Mouse (Mus musculus) CH12.LX (cell line): ENCODE results near the gene Rgl2. TPM values are rescaled to one million over a fixed set of nuclear protein-coding genes. Genes with fewer than 3 reads are reported as not detected.

ENCODE experiments used
- DNase-seq: peaks from one replicate; pipeline ENCODE4 v3.0.0-alpha.2; 2013; ENCODE audit errors: extremely low read depth
- H3K27ac ChIP-seq: 2 replicates; pipeline ENCODE4 v1.5.1; 2012; ENCODE audit warnings: low read depth, mild to moderate bottlenecking, control low read depth, moderate library complexity; ENCODE audit not compliant: insufficient read depth
- H3K27me3 ChIP-seq: replicated peaks from 2 replicates; pipeline ENCODE3; 2012; ENCODE audit warnings: inconsistent platforms
- H3K36me3 ChIP-seq, 2 experiments: replicated peaks in 1 of 2; 2 replicates each; pipeline versions ENCODE3 to v1.6.1; 2012; ENCODE audit warnings: inconsistent platforms in 1 of 2, low read length in 1 of 2, mild to moderate bottlenecking in 1 of 2, mixed read lengths in 1 of 2, moderate library complexity in 1 of 2; ENCODE audit not compliant: control insufficient read depth in 1 of 2, insufficient read depth in 1 of 2
- H3K4me1 ChIP-seq, 2 experiments: 2 replicates each; pipeline ENCODE4 v1.6.1; 2012; ENCODE audit warnings: inconsistent platforms in 1 of 2, moderate library complexity in 1 of 2; ENCODE audit not compliant: insufficient read depth in 2 of 2, control insufficient read depth in 1 of 2
- H3K4me2 ChIP-seq: 2 replicates; pipeline ENCODE4 v1.6.1; 2012; ENCODE audit warnings: low read depth, mild to moderate bottlenecking, control low read depth; ENCODE audit not compliant: poor library complexity, insufficient read depth, severe bottlenecking
- H3K4me3 ChIP-seq, 3 experiments: fragments of 150-350 bp in 1 of 3; sonication (generic) in 1 of 3; replicated peaks in 1 of 3; 2 replicates each; pipeline versions ENCODE3 to v1.5.1; 2011 to 2012; ENCODE audit warnings: low read depth in 2 of 3, low read length in 2 of 3, mild to moderate bottlenecking in 2 of 3, moderate library complexity in 2 of 3, control low read depth in 1 of 3, improper control_type of control experiment in 1 of 3, inconsistent platforms in 1 of 3, mixed read lengths in 1 of 3; ENCODE audit not compliant: poor library complexity in 1 of 3
- H3K79me2 ChIP-seq: replicated peaks from 2 replicates; pipeline ENCODE4 v1.6.1; 2012; ENCODE audit warnings: mild to moderate bottlenecking, moderate library complexity; ENCODE audit not compliant: control insufficient read depth, poor library complexity, insufficient read depth, severe bottlenecking; ENCODE audit errors: extremely low read depth
- H3K9ac ChIP-seq: 2 replicates; pipeline ENCODE4 v1.6.1; 2012; ENCODE audit warnings: low read depth, mild to moderate bottlenecking, control low read depth, moderate library complexity; ENCODE audit not compliant: insufficient read depth
- H3K9me3 ChIP-seq: replicated peaks from 2 replicates; pipeline ENCODE3; 2012; ENCODE audit warnings: low read length, inconsistent platforms, mixed read lengths
- CHD1 ChIP-seq: IDR thresholded peaks from 2 replicates; pipeline ENCODE4 v1.6.1; 2012; ENCODE audit warnings: low read depth, low read length, improper control_type of control experiment, inconsistent platforms
- CHD2 ChIP-seq: IDR thresholded peaks from 2 replicates; pipeline ENCODE4 v1.6.1; 2011; ENCODE audit warnings: low read length, improper control_type of control experiment
- CTCF ChIP-seq, 2 experiments: IDR thresholded peaks in 1 of 2; conservative IDR thresholded peaks in 1 of 2; 2 replicates each; pipeline ENCODE4 v1.5.1; 2011 to 2012; ENCODE audit warnings: low read depth in 2 of 2, low read length in 2 of 2, improper control_type of control experiment in 1 of 2, inconsistent platforms in 1 of 2, mild to moderate bottlenecking in 1 of 2, moderate library complexity in 1 of 2
- E2F4 ChIP-seq: IDR thresholded peaks from 2 replicates; pipeline ENCODE4 v1.6.1; 2011; ENCODE audit warnings: low read depth, low read length, improper control_type of control experiment; ENCODE audit not compliant: insufficient replicate concordance
- ELF1 ChIP-seq: IDR thresholded peaks from 2 replicates; pipeline ENCODE4 v1.6.1; 2014; ENCODE audit warnings: low read depth, mild to moderate bottlenecking, inconsistent platforms, low read length, improper control_type of control experiment
- EP300 ChIP-seq: IDR thresholded peaks from 2 replicates; pipeline ENCODE4 v1.6.1; 2011; ENCODE audit warnings: low read length, improper control_type of control experiment
- ETS1 ChIP-seq: conservative IDR thresholded peaks from 2 replicates; pipeline ENCODE4 v1.6.1; 2012; ENCODE audit warnings: low read depth, mild to moderate bottlenecking, inconsistent platforms, low read length, improper control_type of control experiment, moderate library complexity
- GABPA ChIP-seq: IDR thresholded peaks from 2 replicates; pipeline ENCODE4 v1.6.1; 2012; ENCODE audit warnings: low read depth, low read length, improper control_type of control experiment, inconsistent platforms; ENCODE audit not compliant: insufficient replicate concordance
- IRF4 ChIP-seq: IDR thresholded peaks from 2 replicates; pipeline ENCODE4 v1.6.1; 2014; ENCODE audit warnings: low read depth, mild to moderate bottlenecking, inconsistent platforms, low read length, improper control_type of control experiment
- JUND ChIP-seq: conservative IDR thresholded peaks from 2 replicates; pipeline ENCODE4 v1.6.1; 2011; ENCODE audit warnings: low read depth, low read length, improper control_type of control experiment
- MAFK ChIP-seq: IDR thresholded peaks from 2 replicates; pipeline ENCODE4 v1.6.1; 2011; ENCODE audit warnings: low read length, improper control_type of control experiment; ENCODE audit not compliant: insufficient replicate concordance
- MAX ChIP-seq: IDR thresholded peaks from 2 replicates; pipeline ENCODE4 v1.6.1; 2011; ENCODE audit warnings: low read length, improper control_type of control experiment
- MXI1 ChIP-seq: IDR thresholded peaks from 2 replicates; pipeline ENCODE4 v1.6.1; 2011; ENCODE audit warnings: mild to moderate bottlenecking, low read depth, low read length, improper control_type of control experiment
- MYC ChIP-seq: IDR thresholded peaks from 2 replicates; pipeline ENCODE4 v1.6.1; 2011; ENCODE audit warnings: low read depth, mild to moderate bottlenecking, improper control_type of control experiment, low read length
- NELFE ChIP-seq: IDR thresholded peaks from 2 replicates; pipeline ENCODE4 v1.6.1; 2011; ENCODE audit warnings: low read depth, low read length, improper control_type of control experiment
- PAX5 ChIP-seq: IDR thresholded peaks from 2 replicates; pipeline ENCODE4 v1.6.1; 2012; ENCODE audit warnings: low read length, inconsistent platforms, mixed read lengths
- RAD21 ChIP-seq: IDR thresholded peaks from 2 replicates; pipeline ENCODE4 v1.6.1; 2011; ENCODE audit warnings: low read depth, mild to moderate bottlenecking, low read length, improper control_type of control experiment, moderate library complexity
- SMC3 ChIP-seq: IDR thresholded peaks from 2 replicates; pipeline ENCODE4 v1.6.1; 2011; ENCODE audit warnings: low read depth, low read length, improper control_type of control experiment
- UBTF ChIP-seq: IDR thresholded peaks from 2 replicates; pipeline ENCODE4 v1.6.1; 2012; ENCODE audit warnings: low read depth, mild to moderate bottlenecking, inconsistent platforms, low read length, improper control_type of control experiment, moderate library complexity
- USF2 ChIP-seq: conservative IDR thresholded peaks from 2 replicates; pipeline ENCODE4 v1.6.1; 2011; ENCODE audit warnings: low read depth, low read length, improper control_type of control experiment
- ZC3H11A ChIP-seq: IDR thresholded peaks from 2 replicates; pipeline ENCODE4 v1.6.1; 2012; ENCODE audit warnings: low read depth, mild to moderate bottlenecking, inconsistent platforms, low read length, improper control_type of control experiment
- ZKSCAN1 ChIP-seq: IDR thresholded peaks from 2 replicates; pipeline ENCODE4 v1.6.1; 2012; ENCODE audit warnings: low read depth, inconsistent platforms, low read length, improper control_type of control experiment, borderline replicate concordance
- dilution Hi-C: fragments of 300-500 bp; cut with MboI; formaldehyde crosslinking; loops from 2 replicates; pipeline ENCODE4 v1.14.3; 2020; ENCODE audit warnings: low sequenced_read_pairs; ENCODE audit not compliant: extremely low pct_unique_long_range_greater_than_20kb, extremely low pct_ligation_motif_present
- in situ Hi-C: fragments of 300-500 bp; cut with MboI; formaldehyde crosslinking; loops from 3 replicates; pipeline ENCODE4 v1.14.3; 2019; ENCODE audit warnings: low sequenced_read_pairs, low pct_ligation_motif_present, low pct_unique_long_range_greater_than_20kb, mixed read lengths
- polyA plus RNA-seq: library from polyadenylated mRNA; unstranded; fragments of >175 nt; gene quantifications from 2 replicates; pipeline ENCODE4 v1.2.1, GENCODE M21; 2012; ENCODE audit warnings: low read depth; ENCODE audit not compliant: insufficient read length
- total RNA-seq, 2 experiments: library from RNA; depleted of rRNA; stranded (reverse); fragments of 300-350 nt in 1 of 2; fragments of >200 nt in 1 of 2; gene quantifications; 2 replicates each; pipeline ENCODE4 v1.2.3; 2012 to 2014

The Rgl2 gene
- total and polyA plus RNA-seq, 3 experiments, result 20.1 to 29.1 (median 25.6) TPM

GRCm38 (mm10) chr17:33959948-33960347 is 30.6 kb downstream of the Rgl2 start:
- H3K36me3 ChIP-seq, result peaks cover 50 to 55% of the 10 kb centered on the region in 2 experiments
- H3K27me3 ChIP-seq, result no peaks in the 10 kb centered on the region
- TF ChIP-seq JUND, result no peak
- no peak for TF ChIP-seq USF2
- no peak for TF ChIP-seq GABPA
- no peak for TF ChIP-seq ELF1
- TF ChIP-seq SMC3, result no peak
- TF ChIP-seq ETS1, result no peak
- no peak for TF ChIP-seq ZKSCAN1
- no peak for TF ChIP-seq CTCF (conservative IDR thresholded peaks at IDR 0.05 in 1 of 2, IDR thresholded peaks at IDR 0.05 in 1 of 2; ENCODE audit: low read depth in 2 of 2, low read length in 2 of 2)
- TF ChIP-seq MXI1, result no peak
- no peak for TF ChIP-seq E2F4
- in situ Hi-C loops (no loop called here), dilution Hi-C loops (no loop called here)
- no peak overlapping the region for H3K4me3 ChIP-seq
- DNase-seq, result no peak
- H3K9ac ChIP-seq, result no peak overlapping the region
- H3K4me2 ChIP-seq, result no peak overlapping the region
- no peaks in the 10 kb centered on the region for H3K9me3 ChIP-seq
- peaks cover 5 to 21% of the 10 kb centered on the region in 2 experiments for H3K4me1 ChIP-seq
- H3K79me2 ChIP-seq, result peaks cover 12% of the 10 kb centered on the region
- no peak overlapping the region for H3K27ac ChIP-seq

GRCm38 (mm10) chr17:33962876-33963275 is 33.5 kb downstream of the Rgl2 start:
- in situ Hi-C loops, result no loop called here
- H3K79me2 ChIP-seq, result no peaks in the 10 kb centered on the region
- no peak for TF ChIP-seq ZC3H11A
- no peak for TF ChIP-seq MAX
- no peak for TF ChIP-seq UBTF
- no peak for TF ChIP-seq NELFE
- no peak for TF ChIP-seq MYC
- TF ChIP-seq CHD2, result no peak
- no peak for TF ChIP-seq RAD21
- TF ChIP-seq CTCF (conservative IDR thresholded peaks at IDR 0.05 in 1 of 2, IDR thresholded peaks at IDR 0.05 in 1 of 2; ENCODE audit: low read depth in 2 of 2, low read length in 2 of 2), result no peak
- no peak for TF ChIP-seq PAX5
- TF ChIP-seq MXI1, result no peak
- no peak for TF ChIP-seq EP300
- TF ChIP-seq CHD1, result no peak
- TF ChIP-seq SMC3, result no peak
- TF ChIP-seq IRF4, result no peak
- TF ChIP-seq MAFK, result no peak
- TF ChIP-seq, all 38 proteins: peak for 0
- Histone ChIP-seq H3K4me3 (no peak overlapping the region), H3K4me1 (peaks cover 2 to 14% of the 10 kb centered on the region in 2 experiments), H3K27ac (no peak overlapping the region), H3K4me2 (no peak overlapping the region), H3K9me3 (no peaks in the 10 kb centered on the region), H3K27me3 (no peaks in the 10 kb centered on the region), H3K36me3 (peaks cover 63 to 74% of the 10 kb centered on the region in 2 experiments), H3K9ac (no peak overlapping the region)
- no peak for DNase-seq
- dilution Hi-C loops, result no loop called here
